Mouse (Mus musculus) lung, postnatal 36 days (tissue): ENCODE measurements at regions not wholly inside any gene's neighbourhood (a gene's known extent, or its start where the extent isn't known, plus 50 kb on each side); places are given as distances from the start of the nearest gene placed in this dataset.

Source experiments
- DNase-seq: peaks from one replicate; pipeline ENCODE4 v3.0.0; 2022; ENCODE audit warnings: mixed read lengths

- peak; percentile 27 for DNase-seq
Observed at GRCm38 (mm10) chr13:51017727-51018321, 82.9 kb upstream of the Spin1 start.

GRCm38 (mm10) chr13:51018366-51018765 lies 82.3 kb upstream of the Spin1 start:
- DNase-seq, result no peak

GRCm38 (mm10) chr13:51022401-51023250 lies 78.1 kb upstream of the Spin1 start:
- peak; percentile 63 for DNase-seq

- no peak for DNase-seq
Observed at GRCm38 (mm10) chr13:51023271-51023670, 77.4 kb upstream of the Spin1 start.

GRCm38 (mm10) chr13:51026311-51026918 lies 74.3 kb upstream of the Spin1 start:
- DNase-seq, result no peak

- no peak for DNase-seq
Observed at GRCm38 (mm10) chr13:51037850-51038450, 62.7 kb upstream of the Spin1 start.

GRCm38 (mm10) chr13:51038955-51039354 lies 61.7 kb upstream of the Spin1 start:
- no peak for DNase-seq

GRCm38 (mm10) chr13:51041121-51041520 lies 59.6 kb upstream of the Spin1 start:
- no peak for DNase-seq

- no peak for DNase-seq
Observed at GRCm38 (mm10) chr13:51042881-51043402, 57.7 kb upstream of the Spin1 start.
